Mouse (Mus musculus) bone marrow, adult 2 months (tissue): ENCODE measurements around the gene Zranb1. TPM values are rescaled to one million over a fixed set of nuclear protein-coding genes. Genes with fewer than 3 reads are reported as not detected.
A peak's percentile ranks its signal among the peaks of the same experiment; 100 is the strongest.

Experiments used
- H3K27ac ChIP-seq: fragments of 200-500 bp; 2 replicates; pipeline ENCODE4 v1.5.1; 2012; ENCODE audit warnings: low read depth, mild to moderate bottlenecking, control low read depth, inconsistent platforms, low read length; ENCODE audit not compliant: control insufficient read depth, poor library complexity, insufficient read depth
- H3K4me1 ChIP-seq: fragments of 200-500 bp; 2 replicates; pipeline ENCODE4 v1.6.1; 2011; ENCODE audit warnings: low read length; ENCODE audit not compliant: control insufficient read depth, insufficient read depth
- H3K4me3 ChIP-seq: fragments of 200-500 bp; replicated peaks from 2 replicates; pipeline ENCODE3; 2011; ENCODE audit warnings: mild to moderate bottlenecking, low read depth, low read length, control low read depth; ENCODE audit not compliant: control insufficient read depth
- CTCF ChIP-seq: fragments of 200-500 bp; IDR thresholded peaks from 2 replicates; pipeline ENCODE4 v1.5.1; 2011; ENCODE audit warnings: low read length, control low read depth; ENCODE audit not compliant: control insufficient read depth, insufficient read depth
- POLR2A ChIP-seq: fragments of 200-500 bp; IDR thresholded peaks from 2 replicates; pipeline ENCODE4 v1.6.1; 2011; ENCODE audit warnings: low read depth, mild to moderate bottlenecking, control low read depth, low read length, borderline replicate concordance; ENCODE audit not compliant: control insufficient read depth
- WGBS: fragments of 180-500 bp; shearing (Covaris S2); methylation state at CpG from one replicate; pipeline ENCODE4 v1.1.7; 2018; 5-methylcytosine and 5-hydroxymethylcytosine counted together
- polyA plus RNA-seq: library from polyadenylated mRNA; stranded (reverse); fragments of >200 nt; gene quantifications from 2 replicates; pipeline ENCODE4 v1.2.4, GENCODE M21; 2011; ENCODE audit warnings: low replicate concordance; ENCODE audit not compliant: missing spikeins, insufficient read depth, insufficient read length

Gene Zranb1
- polyA plus RNA-seq, 1 experiment = 50.2 TPM

- no peak overlapping the region for H3K27ac ChIP-seq
- WGBS = 54% methylated on average over 2 of the region's 2 CpGs
- peaks cover 1% of the 10 kb centered on the region; the same call in 1 of the 2 replicates for H3K4me1 ChIP-seq
- H3K4me3 ChIP-seq = no peak overlapping the region
- no peak for TF ChIP-seq POLR2A
Observed at GRCm38 (mm10) chr7:132900826-132901531, 30.0 kb upstream of the Zranb1 start.

GRCm38 (mm10) chr7:132903796-132904195 is 27.1 kb upstream of the Zranb1 start:
- WGBS = 63% methylated on average over 3 of the region's 3 CpGs
- Histone ChIP-seq H3K4me3 (no peak overlapping the region), H3K27ac (no peak overlapping the region), H3K4me1 (peaks cover 1% of the 10 kb centered on the region; the same call in 1 of the 2 replicates)
- no peak for TF ChIP-seq CTCF
- TF ChIP-seq POLR2A = no peak

- WGBS = 67% methylated on average over 3 of the region's 3 CpGs
- Histone ChIP-seq H3K4me1 (no peaks in the 10 kb centered on the region), H3K4me3 (no peak overlapping the region), H3K27ac (no peak overlapping the region)
- TF ChIP-seq CTCF = no peak
- no peak for TF ChIP-seq POLR2A
Observed at GRCm38 (mm10) chr7:132921971-132922370, 9.0 kb upstream of the Zranb1 start.

DNA sequence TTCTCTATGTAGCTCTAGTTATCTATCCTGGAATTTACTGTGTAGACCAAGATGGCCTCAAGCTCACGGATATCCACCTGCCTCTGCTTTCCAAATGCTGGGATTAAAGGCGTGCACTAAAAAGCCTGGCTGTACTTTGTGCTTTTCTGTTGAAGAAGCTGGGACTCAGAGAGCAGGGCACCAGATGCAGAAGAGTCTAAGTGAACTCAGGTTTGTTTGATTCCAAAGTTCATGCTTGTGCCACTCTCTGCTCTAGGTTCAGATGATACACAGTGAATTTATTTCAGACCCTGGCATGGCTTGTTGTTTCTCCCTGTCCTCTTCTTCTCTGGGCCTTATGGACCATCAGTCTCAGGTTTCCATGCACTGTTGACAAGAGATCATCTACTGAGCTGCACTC is 5.7 kb upstream of the Zranb1 start:
- TF ChIP-seq CTCF = no peak
- TF ChIP-seq POLR2A = no peak
- no peak overlapping the region for H3K4me3 ChIP-seq
- 81% methylated on average over 2 of the region's 2 CpGs for WGBS
- H3K4me1 ChIP-seq = no peaks in the 10 kb centered on the region
- no peak overlapping the region for H3K27ac ChIP-seq

GRCm38 (mm10) chr7:132927201-132927600 is 3.7 kb upstream of the Zranb1 start:
- WGBS = 59% methylated on average over 3 of the region's 3 CpGs
- TF ChIP-seq CTCF (no peak), POLR2A (no peak)
- H3K27ac ChIP-seq = no peak overlapping the region

GRCm38 (mm10) chr7:132930055-132930454 is 887 bp upstream of the Zranb1 start:
- peak; percentile 24; the same call in 1 of the 2 replicates for TF ChIP-seq CTCF
- no peak for TF ChIP-seq POLR2A
- Histone ChIP-seq H3K27ac (no peak overlapping the region), H3K4me3 (no peak overlapping the region), H3K4me1 (no peaks in the 10 kb centered on the region; the same call in 1 of the 2 replicates)
- WGBS = 83% methylated on average over 5 of the region's 5 CpGs

More at GRCm38 (mm10) chr7:132927201-132927600, 3.7 kb upstream of the Zranb1 start:
- Histone ChIP-seq H3K4me1 (no peaks in the 10 kb centered on the region), H3K4me3 (no peak overlapping the region)

DNA sequence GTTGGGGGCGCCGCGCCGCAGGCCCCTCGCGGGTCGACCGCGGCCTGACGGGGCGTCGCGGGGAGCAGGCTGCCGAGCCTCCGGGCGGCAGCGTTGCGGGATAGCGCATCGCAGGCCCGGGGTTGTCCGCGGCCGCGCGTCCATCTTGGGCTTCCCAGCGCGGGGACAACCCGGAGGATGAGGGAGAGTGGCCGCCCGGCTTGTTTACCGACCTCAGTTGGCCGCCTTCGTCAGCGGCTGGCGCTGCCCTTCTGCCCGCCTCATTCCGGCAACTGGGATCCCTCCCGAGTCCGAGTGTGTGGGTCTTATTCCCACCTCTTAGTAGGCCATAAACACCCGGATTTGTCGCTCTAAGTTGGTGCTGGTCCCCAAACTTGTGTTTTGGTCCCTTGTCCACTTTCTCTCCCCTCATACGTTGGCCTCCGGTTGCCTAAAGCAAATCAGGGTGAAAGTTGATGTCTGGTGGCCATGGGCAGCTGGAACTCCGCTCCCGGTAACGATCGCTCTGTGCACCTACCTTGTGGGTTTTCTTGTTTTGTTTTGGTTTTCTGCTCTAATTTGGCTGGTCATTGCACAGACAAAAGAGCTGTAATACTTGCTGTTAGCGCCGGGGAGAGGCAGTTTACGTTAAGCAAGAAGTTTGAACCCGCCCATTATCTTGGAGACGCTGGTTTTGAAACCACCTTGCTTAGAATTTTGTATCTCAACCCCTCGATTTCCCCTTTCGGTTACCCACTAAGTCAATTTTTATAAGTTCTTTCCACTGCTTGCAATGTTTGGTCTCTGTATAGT is 814 bp downstream of the Zranb1 start:
- Histone ChIP-seq H3K4me1 (no peaks in the 10 kb centered on the region; the same call in 1 of the 2 replicates), H3K27ac (peak overlapping the region; percentile 100), H3K4me3 (peak overlapping the region; percentile 92)
- no peak for TF ChIP-seq POLR2A
- TF ChIP-seq CTCF = no peak
- under 1% methylated on average over 53 of the region's 55 CpGs for WGBS

- Histone ChIP-seq H3K4me3 (no peak overlapping the region), H3K4me1 (no peaks in the 10 kb centered on the region; the same call in 1 of the 2 replicates), H3K27ac (no peak overlapping the region)
- TF ChIP-seq CTCF (no peak), POLR2A (no peak)
- 74% methylated on average over 1 of the region's 1 CpGs for WGBS
Observed at GRCm38 (mm10) chr7:132933331-132933730, 2.4 kb downstream of the Zranb1 start.

DNA sequence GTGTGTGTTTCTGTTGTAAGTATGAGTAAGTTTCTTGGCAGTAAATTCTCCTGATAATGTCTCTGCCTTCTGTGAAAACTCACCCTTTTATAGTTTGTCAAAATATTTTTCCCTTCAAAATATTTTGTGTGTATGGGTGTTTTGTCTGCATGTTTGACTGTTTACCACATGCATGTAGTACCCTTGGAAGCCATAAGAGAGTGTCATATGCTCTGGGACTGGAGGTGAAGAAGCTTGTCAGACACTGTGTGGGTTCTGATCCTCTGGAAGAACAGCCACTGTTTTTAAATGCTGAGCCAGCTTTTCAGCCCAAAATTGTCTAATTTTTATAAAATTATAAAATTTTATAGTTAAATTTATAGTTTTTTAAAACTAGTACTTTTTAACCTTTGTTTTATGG is 3.8 kb downstream of the Zranb1 start:
- Histone ChIP-seq H3K27ac (no peak overlapping the region), H3K4me3 (no peak overlapping the region), H3K4me1 (no peaks in the 10 kb centered on the region; the same call in 1 of the 2 replicates)
- no peak for TF ChIP-seq CTCF
- TF ChIP-seq POLR2A = no peak
